Mouse (Mus musculus): ENCODE measurements at regions not wholly inside any gene's neighbourhood (a gene's known extent, or its start where the extent isn't known, plus 50 kb on each side); places are given as distances from the start of the nearest gene placed in this dataset.

GRCm38 (mm10) chr17:51892856-51893255, 59.8 kb upstream of the Satb1 start:
- Histone ChIP-seq H3K4me1 (ENCODE audit: control insufficient read depth in 1 of 2, insufficient read depth in 2 of 2, low read length in 2 of 2) (no peaks in the 10 kb centered on the region), H3K79me2 (ENCODE audit: control insufficient read depth, insufficient read depth, low read length, poor library complexity) (no peaks in the 10 kb centered on the region), H3K9ac (ENCODE audit: control insufficient read depth, low read depth, low read length, poor library complexity, severe bottlenecking) (no peak overlapping the region), H3K9me3 (replicated peaks; ENCODE audit: insufficient read depth, low read length) (no peaks in the 10 kb centered on the region), H3K36me3 (ENCODE audit: control insufficient read depth in 1 of 2, insufficient read depth in 2 of 2, low read length in 2 of 2) (no peaks in the 10 kb centered on the region), H3K27ac (ENCODE audit: control insufficient read depth, low read depth, low read length) (no peak overlapping the region), H3K27me3 (ENCODE audit: control insufficient read depth in 1 of 2, insufficient read depth in 2 of 2, low read length in 2 of 2) (no peaks in the 10 kb centered on the region), H3K4me3 (ENCODE audit: control insufficient read depth in 1 of 2, insufficient read depth in 1 of 2, low read depth in 2 of 2, low read length in 2 of 2) (no peak overlapping the region)
- DNase-seq (ENCODE audit: low read depth, low spot score), result no peak
- no peak for TF ChIP-seq MEF2A (IDR thresholded peaks at IDR 0.05; ENCODE audit: extremely low read depth, insufficient replicate concordance, low read depth, low read length, poor library complexity, severe bottlenecking)
- no peak for TF ChIP-seq NRF1 (IDR thresholded peaks at IDR 0.05; ENCODE audit: insufficient read depth, low read depth, low read length, poor library complexity, severe bottlenecking)
- no peak for TF ChIP-seq USF1 (IDR thresholded peaks at IDR 0.05; ENCODE audit: low read depth, low read length)
- TF ChIP-seq ZC3H11A (IDR thresholded peaks at IDR 0.05; ENCODE audit: low read depth, low read length), result no peak
- no peak for TF ChIP-seq POLR2A (IDR thresholded peaks at IDR 0.05; ENCODE audit: control insufficient read depth in 1 of 2, insufficient read depth in 1 of 2, low read depth in 1 of 2, low read length in 2 of 2, poor library complexity in 1 of 2)
- no peak for TF ChIP-seq USF2 (IDR thresholded peaks at IDR 0.05; ENCODE audit: borderline replicate concordance in 1 of 2, insufficient read depth in 1 of 2, low read depth in 1 of 2, low read length in 2 of 2)
- no peak for TF ChIP-seq JUND (IDR thresholded peaks at IDR 0.05; ENCODE audit: low read depth, low read length)
- no peak for TF ChIP-seq MYC (IDR thresholded peaks at IDR 0.05; ENCODE audit: low read depth, low read length)
- no peak for TF ChIP-seq POLR2AphosphoS2 (IDR thresholded peaks at IDR 0.05; ENCODE audit: low read length)
- no peak for TF ChIP-seq SIN3A (IDR thresholded peaks at IDR 0.05; ENCODE audit: low read length)
- TF ChIP-seq BHLHE40 (IDR thresholded peaks at IDR 0.05; ENCODE audit: borderline replicate concordance, low read depth, low read length), result no peak
- no peak for TF ChIP-seq SMC3 (IDR thresholded peaks at IDR 0.05; ENCODE audit: low read depth, low read length)
- TF ChIP-seq POLR2AphosphoS5 (IDR thresholded peaks at IDR 0.05; ENCODE audit: borderline replicate concordance, low read depth, low read length), result no peak
- TF ChIP-seq ETS1 (IDR thresholded peaks at IDR 0.05; ENCODE audit: low read depth, low read length), result no peak
- TF ChIP-seq TCF12 (IDR thresholded peaks at IDR 0.05; ENCODE audit: low read depth, low read length), result no peak
- no peak for TF ChIP-seq UBTF (IDR thresholded peaks at IDR 0.05; ENCODE audit: borderline replicate concordance, insufficient read depth, low read depth, low read length)
- TF ChIP-seq CHD2 (IDR thresholded peaks at IDR 0.05; ENCODE audit: low read length), result no peak
- no peak for TF ChIP-seq EP300 (IDR thresholded peaks at IDR 0.05; ENCODE audit: low read depth in 1 of 2, low read length in 2 of 2)
- no peak for TF ChIP-seq MYB (IDR thresholded peaks at IDR 0.05; ENCODE audit: low read depth, low read length)
- no peak for TF ChIP-seq GABPA (IDR thresholded peaks at IDR 0.05; ENCODE audit: low read depth, low read length)

- Histone ChIP-seq H3K4me1 (ENCODE audit: control insufficient read depth in 1 of 2, insufficient read depth in 2 of 2, low read length in 2 of 2) (no peaks in the 10 kb centered on the region), H3K79me2 (ENCODE audit: control insufficient read depth, insufficient read depth, low read length, poor library complexity) (no peaks in the 10 kb centered on the region), H3K36me3 (ENCODE audit: control insufficient read depth in 1 of 2, insufficient read depth in 2 of 2, low read length in 2 of 2) (no peaks in the 10 kb centered on the region), H3K27ac (ENCODE audit: control insufficient read depth, low read depth, low read length) (no peak overlapping the region), H3K9me3 (replicated peaks; ENCODE audit: insufficient read depth, low read length) (no peaks in the 10 kb centered on the region), H3K4me3 (ENCODE audit: control insufficient read depth in 1 of 2, insufficient read depth in 1 of 2, low read depth in 2 of 2, low read length in 2 of 2) (no peak overlapping the region), H3K9ac (ENCODE audit: control insufficient read depth, low read depth, low read length, poor library complexity, severe bottlenecking) (no peak overlapping the region), H3K27me3 (ENCODE audit: control insufficient read depth in 1 of 2, insufficient read depth in 2 of 2, low read length in 2 of 2) (no peaks in the 10 kb centered on the region)
- no peak for DNase-seq (ENCODE audit: low read depth, low spot score)
- TF ChIP-seq RCOR1 (IDR thresholded peaks at IDR 0.05; ENCODE audit: low read depth, low read length) (no peak), TBP (IDR thresholded peaks at IDR 0.05; ENCODE audit: low read depth, low read length) (no peak), MEF2A (IDR thresholded peaks at IDR 0.05; ENCODE audit: extremely low read depth, insufficient replicate concordance, low read depth, low read length, poor library complexity, severe bottlenecking) (no peak), MAZ (IDR thresholded peaks at IDR 0.05; ENCODE audit: low read depth, low read length) (no peak), TAL1 (IDR thresholded peaks at IDR 0.05; ENCODE audit: low read length) (no peak), ZC3H11A (IDR thresholded peaks at IDR 0.05; ENCODE audit: low read depth, low read length) (no peak)
Measured at GRCm38 (mm10) chr17:51892159-51892558, 59.1 kb upstream of the Satb1 start.
